Mouse (Mus musculus) thymus, postnatal 4 days (tissue): Measurements from ENCODE around the gene Shisa2.
A peak's percentile ranks its signal among the peaks of the same experiment; 100 is the strongest.

ENCODE experiments used
- DNase-seq: peaks from one replicate; pipeline ENCODE4 v3.0.0; 2021

Gene Shisa2

DNA sequence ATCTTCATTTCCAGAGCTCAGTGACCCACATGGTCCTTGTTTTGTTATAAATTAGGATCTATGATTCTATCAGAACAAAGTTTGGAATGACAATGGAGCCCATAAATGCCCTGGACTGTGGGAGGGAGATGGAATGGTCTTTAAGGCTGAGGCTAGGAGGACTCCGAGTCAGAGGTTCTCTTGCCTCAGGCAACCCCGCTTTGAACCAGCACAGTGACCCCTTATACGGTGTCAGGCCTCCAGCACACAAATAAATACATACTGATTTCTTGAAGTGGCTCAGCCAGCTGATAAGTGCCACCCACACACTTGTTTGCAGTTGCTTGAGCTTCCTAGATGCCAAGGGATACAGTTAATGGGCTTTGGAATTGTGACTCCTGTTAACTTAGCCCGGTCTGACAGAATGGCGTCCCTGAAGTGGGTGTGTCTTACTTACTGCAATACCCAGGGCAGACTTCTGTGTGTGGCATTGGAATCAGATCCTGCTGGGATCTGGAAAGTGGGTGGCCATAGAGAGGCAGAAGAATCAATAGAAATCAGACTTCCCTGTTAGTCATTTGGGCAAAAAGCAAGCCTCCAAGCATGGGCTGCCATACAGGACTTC is 8.3 kb downstream of the Shisa2 start:
- no peak for DNase-seq

- DNase-seq = no peak
Measured at GRCm38 (mm10) chr14:59633988-59634387, 8.9 kb downstream of the Shisa2 start.

DNA sequence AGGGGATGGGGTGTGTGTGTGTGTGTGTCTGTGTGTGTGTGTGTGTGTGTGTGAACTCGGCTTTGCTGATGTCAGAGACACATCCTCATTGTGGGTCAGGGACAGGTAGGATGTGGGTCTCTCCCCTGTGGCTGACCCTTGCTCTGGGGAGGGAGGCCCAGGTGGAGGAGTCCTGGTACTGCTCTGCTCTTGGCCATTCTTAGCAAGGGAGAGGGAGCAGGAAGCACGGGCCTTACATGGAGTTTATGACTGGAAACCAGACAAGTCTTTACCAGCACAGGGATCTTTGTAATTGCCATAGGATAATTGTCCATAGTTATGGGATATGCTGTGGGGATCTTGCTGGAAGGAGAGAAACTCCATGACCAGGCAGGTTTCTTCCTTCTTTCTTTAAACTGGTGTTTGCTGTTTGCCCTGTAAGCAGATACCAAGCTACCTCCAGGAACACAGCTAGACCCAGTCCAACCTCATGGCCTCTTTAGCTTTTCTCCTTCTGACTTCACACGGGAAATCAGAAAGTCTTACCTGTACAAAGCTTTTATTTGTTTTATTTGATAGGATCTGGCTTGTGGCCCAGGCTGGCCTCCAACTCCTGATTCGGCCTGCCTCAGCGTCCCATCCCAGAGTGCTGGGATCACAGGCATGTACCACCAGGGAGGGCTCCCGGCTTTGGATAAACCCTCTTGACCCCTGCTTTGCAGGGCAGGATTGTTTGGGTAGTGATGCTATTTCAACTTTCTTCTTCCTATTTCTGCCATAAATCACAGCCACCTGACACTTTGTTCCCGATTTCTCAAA is 14.0 kb downstream of the Shisa2 start:
- no peak for DNase-seq

GRCm38 (mm10) chr14:59641856-59642255 is 16.7 kb downstream of the Shisa2 start:
- no peak for DNase-seq

DNA sequence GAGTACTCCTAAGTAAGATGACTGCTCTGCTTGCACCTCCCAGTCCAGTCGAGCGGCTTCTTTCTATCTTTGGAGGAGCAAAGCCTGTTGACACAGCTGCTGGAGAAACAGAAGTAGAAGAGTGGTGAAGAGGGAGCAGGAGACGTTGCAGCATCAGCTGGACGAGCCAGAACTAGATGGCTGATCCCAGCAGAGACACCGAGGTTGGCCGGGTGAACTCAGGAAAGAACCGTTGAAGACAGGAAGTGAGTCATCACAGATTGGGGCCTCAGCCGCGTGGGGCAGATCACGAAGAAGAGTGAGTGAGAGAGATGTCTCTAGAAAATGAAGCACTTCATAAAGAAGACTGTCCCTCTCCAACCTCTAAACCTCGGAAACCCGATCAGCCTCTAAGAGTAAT is 18.5 kb downstream of the Shisa2 start:
- DNase-seq = peak; percentile 69

DNA sequence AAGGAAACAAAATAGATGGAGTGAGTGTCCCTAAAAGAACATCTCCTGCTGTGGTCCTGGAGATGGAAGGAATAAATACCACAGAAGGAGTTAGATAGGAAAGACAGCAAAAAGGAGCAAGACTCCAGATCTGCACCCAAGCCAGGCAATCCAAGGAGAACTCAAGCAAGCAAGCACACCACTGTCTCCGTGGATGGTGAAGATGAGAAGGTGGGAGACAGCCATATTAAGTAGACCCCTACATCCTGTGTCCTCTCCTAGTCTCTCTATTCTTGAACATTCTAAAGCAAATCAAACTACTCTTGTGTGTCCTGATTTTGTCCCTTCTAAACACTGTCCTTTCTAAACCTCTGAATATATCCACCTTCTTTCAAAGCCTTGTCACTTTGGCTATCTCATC is 19.1 kb downstream of the Shisa2 start:
- DNase-seq = no peak

DNA sequence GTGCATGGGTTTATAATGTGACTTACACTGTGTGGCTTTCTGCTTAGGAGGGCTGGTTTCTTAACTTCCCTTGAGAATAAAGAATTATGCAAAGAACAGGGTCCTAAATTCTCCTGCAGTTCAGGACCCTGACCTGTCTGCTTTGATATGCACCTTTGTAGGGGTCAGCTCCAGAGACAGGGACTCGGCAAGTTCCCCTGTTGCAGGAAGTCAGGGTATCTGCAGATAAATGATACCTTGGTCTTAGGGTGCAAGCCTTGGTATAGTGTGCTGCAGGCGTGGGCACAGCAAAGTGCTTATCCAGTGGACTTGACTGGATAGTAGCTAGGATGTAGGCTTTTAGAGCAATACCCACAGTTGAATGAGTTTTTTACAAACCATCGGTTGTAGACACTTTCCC is 19.8 kb downstream of the Shisa2 start:
- DNase-seq = no peak

DNA sequence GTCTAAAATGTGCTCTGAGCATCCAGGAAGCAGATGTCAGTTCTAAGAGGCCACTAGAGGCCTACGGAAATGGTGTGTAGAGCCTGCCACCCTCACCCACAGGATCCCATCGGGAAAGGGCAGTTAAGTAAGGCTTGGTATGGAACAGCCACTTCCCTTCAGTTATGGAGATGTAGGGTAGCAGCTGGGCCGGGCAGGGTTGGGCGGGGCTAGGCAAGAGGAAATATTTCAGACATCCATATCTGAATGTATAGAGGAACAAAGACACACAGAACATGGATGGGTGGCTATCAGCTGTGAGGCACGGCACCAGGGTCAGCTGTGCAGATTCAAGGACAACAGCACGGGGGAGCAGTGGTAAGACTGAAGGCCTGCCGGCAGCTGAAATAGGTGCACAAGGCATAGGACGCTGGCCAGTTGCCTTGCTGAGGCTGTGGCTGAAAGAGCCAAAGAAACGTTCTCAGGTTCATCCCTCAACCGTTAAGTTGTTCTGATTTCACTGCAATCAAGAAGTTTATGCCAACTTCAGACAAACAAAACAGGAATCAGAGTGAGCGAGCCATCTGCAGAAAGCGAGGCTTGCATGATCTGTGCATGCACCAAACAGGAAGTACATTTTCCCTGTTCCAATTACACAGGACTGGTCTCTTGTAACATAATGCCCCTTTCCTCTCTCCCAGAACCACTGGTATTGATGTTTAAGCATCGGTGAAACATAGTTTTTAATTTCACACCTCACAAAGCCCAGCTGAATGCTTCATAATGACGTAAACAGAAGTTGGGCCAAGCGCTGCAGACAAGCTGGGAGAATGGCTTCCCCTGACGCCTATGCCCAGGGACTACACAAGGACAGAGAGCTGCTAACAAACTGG is 22.0 kb downstream of the Shisa2 start:
- no peak for DNase-seq

- DNase-seq = no peak
Measured at GRCm38 (mm10) chr14:59648611-59649010, 23.5 kb downstream of the Shisa2 start.

DNA sequence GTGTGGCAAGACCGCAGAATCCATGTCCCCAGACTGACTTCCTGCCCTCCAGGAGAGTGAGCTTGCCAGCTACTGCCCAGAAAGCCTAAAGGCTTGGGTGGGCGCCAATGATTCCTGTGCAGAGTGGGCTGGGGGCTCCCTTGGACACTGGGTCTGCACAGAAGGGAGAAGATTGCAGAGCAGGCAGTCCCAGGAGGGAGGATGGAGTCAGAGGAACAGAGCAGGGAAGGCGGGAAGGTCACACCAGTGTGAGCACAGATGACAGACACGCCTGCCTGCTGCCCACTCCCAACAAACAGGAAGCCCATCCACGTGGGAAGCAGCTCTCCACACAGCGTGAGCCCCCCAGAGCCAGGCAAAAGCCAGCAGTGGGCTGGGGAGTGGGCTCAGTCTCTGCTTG is 24.2 kb downstream of the Shisa2 start:
- DNase-seq = no peak

DNA sequence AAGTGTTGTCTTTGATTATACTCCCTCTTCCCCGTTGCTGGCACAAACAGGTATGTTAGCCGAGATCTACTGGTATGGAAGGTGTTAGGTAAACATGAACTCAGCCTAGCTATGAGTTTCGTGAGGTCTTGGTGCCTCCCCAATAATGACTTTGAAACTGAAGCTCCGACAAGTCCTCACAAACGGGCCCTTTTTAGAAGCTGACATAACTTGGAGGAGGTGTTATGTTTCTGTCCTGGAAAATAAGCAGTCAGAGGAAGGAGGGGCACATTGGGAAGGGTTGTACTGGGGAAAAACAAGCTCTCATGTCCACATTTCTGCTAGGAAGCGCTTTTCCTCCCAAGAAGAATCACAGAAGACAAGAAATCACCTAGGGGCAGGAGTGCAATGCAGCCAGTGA is 31.5 kb downstream of the Shisa2 start:
- no peak for DNase-seq

DNA sequence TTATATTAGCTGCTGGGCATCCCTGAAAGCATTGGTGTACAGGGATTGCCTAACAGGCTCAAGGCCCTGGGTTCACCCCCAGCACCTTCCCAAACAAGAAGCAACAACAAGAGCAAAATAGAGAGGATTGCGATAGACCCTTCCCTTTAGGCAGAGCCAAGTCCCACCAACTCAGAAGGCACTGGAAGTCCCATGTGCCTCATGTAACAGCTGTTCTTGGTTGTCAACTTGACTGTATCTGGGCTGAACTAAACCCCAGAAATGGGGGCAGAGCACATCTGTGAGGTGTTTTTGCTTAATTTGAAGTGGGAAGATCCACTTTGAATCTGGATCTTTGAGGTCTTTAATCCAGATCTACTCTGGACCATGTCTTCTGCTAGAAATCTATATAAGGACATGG is 32.0 kb downstream of the Shisa2 start:
- no peak for DNase-seq

- DNase-seq = no peak
Measured at GRCm38 (mm10) chr14:59672893-59673515, 47.9 kb downstream of the Shisa2 start.

- DNase-seq = no peak
Measured at GRCm38 (mm10) chr14:59674556-59674955, 49.4 kb downstream of the Shisa2 start.

DNA sequence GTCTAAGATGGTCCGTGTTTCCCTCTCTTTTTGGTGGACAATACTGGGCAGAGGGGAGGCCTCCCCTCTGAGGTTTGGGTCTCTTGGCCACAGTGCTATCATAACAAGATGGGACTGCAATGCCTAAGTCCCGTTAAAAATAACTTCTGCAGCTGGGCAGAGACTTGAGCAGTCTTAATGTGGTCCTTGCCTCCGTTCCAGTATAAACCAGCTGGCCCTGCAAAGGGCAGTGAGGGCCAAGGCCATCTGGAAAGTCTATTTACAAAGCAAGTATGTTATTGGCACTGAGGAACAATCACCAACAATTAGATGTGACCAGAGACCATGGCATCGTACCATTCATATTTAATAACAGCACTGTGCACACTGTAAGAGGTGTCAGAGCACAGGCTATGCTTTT is 50.2 kb downstream of the Shisa2 start:
- no peak for DNase-seq

DNA sequence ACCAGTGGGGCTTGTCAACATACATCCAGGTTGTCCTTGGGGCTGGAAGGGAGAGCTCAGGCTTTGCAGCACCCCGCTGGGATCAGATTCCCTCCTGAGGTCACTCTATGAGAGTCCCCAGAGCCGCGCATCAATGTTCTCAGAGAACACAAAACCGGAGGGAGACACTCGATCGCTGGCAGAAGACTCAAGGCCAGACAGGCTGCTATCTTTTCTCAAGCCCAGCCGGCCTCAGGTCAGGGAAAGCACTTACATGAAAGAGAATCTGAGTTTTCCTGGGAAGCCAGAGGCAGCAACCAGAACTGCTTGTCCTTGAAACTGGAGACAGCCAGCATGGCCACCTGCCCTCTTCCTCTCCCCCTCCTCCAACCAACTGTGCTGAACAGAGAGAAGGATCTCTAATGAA is 52.5 kb downstream of the Shisa2 start:
- DNase-seq = no peak
